Mouse (Mus musculus): ENCODE results near the gene Mfsd13b. TPM values are rescaled to one million over a fixed set of nuclear protein-coding genes. Genes with fewer than 3 reads are reported as not detected.
A peak's percentile ranks its signal among the peaks of the same experiment; 100 is the strongest.
"Not testable (repeated sequence)": the region's sequence is repeated elsewhere in the genome, so short reads cannot be mapped to it uniquely, and the experiment has no call there.

Gene Mfsd13b
- 0.15 and 0.60 TPM in 2 replicates for polyA plus RNA-seq (2015; fragmentation: Nextera tagmentation; extraction: Ambion mirVana)

GRCm38 (mm10) chr7:120982200-120982841 is at the start of gene Mfsd13b, which contains the start of gene Cdr2:
TSS of gene Mfsd13b (plus strand) at chr7:120982509.
TSS of gene Cdr2 (minus strand) at chr7:120982312.
- Histone ChIP-seq H3K9me3 (no peaks in the 10 kb centered on the region), H3K9ac (peak within 1 kb of the TSS; percentile 81), H3K4me2 (replicated peaks) (peak within 1 kb of the TSS; percentile 90), H3K27ac (peak within 1 kb of the TSS; percentile 74), H3K4me3 (replicated peaks) (peak within 1 kb of the TSS; percentile 86), H3K27me3 (replicated peaks) (no peaks in the 10 kb centered on the region), H3K4me1 (replicated peaks) (peaks cover 13% of the 10 kb centered on the region; the same call in 1 of the 2 replicates), H3K36me3 (no peaks in the 10 kb centered on the region)
- under 1% methylated on average over 46 of the region's 46 CpGs for WGBS
- ATAC-seq, result peak; percentile 97

DNA sequence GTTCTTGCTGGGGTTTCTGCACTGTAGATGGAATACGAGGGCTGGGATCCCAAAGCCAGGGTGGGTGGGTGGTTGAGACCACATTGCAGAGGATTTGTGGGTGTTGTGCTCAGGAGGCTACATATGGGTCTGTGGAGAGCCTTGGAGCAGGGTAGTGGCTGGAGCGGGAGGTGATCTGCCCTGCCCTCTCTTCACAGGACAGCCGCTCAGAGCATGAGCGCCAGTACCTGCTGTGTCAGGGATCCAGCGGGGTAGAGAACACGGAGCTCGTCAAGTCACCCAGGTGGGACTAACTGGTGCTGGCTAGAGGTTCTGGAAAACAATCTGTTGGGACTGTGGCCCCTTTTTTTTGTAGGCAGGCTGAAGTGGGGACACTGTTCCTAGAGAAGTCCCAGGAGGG is 49.2 kb upstream of the Mfsd13b start:
- ATAC-seq, result no peak
- Histone ChIP-seq H3K4me3 (replicated peaks) (no peak overlapping the region), H3K9ac (no peak overlapping the region), H3K27me3 (replicated peaks) (no peaks in the 10 kb centered on the region), H3K27ac (no peak overlapping the region), H3K9me3 (no peaks in the 10 kb centered on the region), H3K4me1 (replicated peaks) (no peaks in the 10 kb centered on the region), H3K4me2 (replicated peaks) (no peak overlapping the region), H3K36me3 (peaks cover 61% of the 10 kb centered on the region)
- 88% methylated on average over 7 of the region's 7 CpGs for WGBS

DNA sequence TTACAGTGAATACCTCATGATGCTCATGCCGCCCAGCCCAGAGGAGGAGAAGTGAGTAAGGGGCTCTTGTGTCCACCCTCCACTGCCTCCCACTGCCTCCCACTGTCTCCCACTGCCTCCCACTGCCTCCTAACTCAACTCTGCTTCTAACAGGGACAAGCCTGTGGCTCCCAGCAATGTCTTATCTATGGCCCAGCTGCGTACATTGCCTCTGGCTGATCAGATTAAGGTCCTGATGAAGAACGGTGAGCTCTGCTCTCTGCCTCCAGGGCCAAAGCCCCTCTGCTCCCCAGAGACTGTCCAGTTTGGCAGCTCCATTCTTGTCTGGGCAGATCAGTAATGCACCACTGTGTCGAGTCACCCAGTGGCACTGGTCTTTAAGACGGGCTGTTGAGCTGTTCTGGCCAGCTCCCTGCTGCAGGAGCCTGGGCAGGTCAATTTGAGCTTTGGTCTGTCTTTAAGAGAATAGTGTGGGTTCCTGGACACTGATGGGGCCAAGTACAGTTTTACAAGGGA is 48.6 kb upstream of the Mfsd13b start:
- Histone ChIP-seq H3K4me2 (replicated peaks) (no peak overlapping the region), H3K36me3 (peaks cover 61% of the 10 kb centered on the region), H3K9ac (no peak overlapping the region), H3K27me3 (replicated peaks) (no peaks in the 10 kb centered on the region), H3K4me3 (replicated peaks) (no peak overlapping the region), H3K4me1 (replicated peaks) (no peaks in the 10 kb centered on the region), H3K9me3 (no peaks in the 10 kb centered on the region), H3K27ac (no peak overlapping the region)
- 85% methylated on average over 5 of the region's 5 CpGs for WGBS
- 0 out of 2 replicates have a peak, but pooled peaks have one; percentile 24 for ATAC-seq

DNA sequence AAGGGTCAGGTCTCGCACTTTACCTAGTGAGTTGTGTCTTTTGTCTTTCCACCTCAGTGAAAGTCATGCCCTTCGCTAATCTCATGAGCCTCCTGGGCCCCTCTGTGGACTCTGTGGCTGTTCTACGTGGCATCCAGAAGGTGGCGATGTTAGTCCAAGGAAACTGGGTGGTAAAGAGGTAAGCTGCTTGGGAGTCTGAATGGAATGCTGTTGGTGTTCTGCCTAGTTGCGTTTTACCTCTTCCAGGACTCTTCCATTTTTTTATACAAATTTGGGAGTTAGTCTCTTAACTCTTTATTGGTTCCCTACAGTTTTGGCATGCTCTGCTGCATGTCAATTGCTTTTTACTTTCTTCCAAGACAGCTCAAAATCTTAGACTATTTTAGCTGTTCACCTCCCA is 47.6 kb upstream of the Mfsd13b start:
- Histone ChIP-seq H3K4me1 (replicated peaks) (no peaks in the 10 kb centered on the region), H3K27ac (no peak overlapping the region), H3K4me2 (replicated peaks) (no peak overlapping the region), H3K27me3 (replicated peaks) (no peaks in the 10 kb centered on the region), H3K9ac (no peak overlapping the region), H3K9me3 (no peaks in the 10 kb centered on the region), H3K36me3 (peaks cover 63% of the 10 kb centered on the region), H3K4me3 (replicated peaks) (no peak overlapping the region)
- 0 out of 2 replicates have a peak, but pooled peaks have one; percentile 66 for ATAC-seq
- 36% methylated on average over 5 of the region's 5 CpGs for WGBS

- 86% methylated on average over 4 of the region's 4 CpGs for WGBS
- H3K36me3 ChIP-seq, result peaks cover 68% of the 10 kb centered on the region
- no peaks in the 10 kb centered on the region for H3K9me3 ChIP-seq
- no peak overlapping the region for H3K4me3 ChIP-seq (replicated peaks)
- no peak for ATAC-seq
- H3K4me2 ChIP-seq (replicated peaks), result no peak overlapping the region
- H3K9ac ChIP-seq, result no peak overlapping the region
- no peaks in the 10 kb centered on the region for H3K27me3 ChIP-seq (replicated peaks)
- no peak overlapping the region for H3K27ac ChIP-seq
- H3K4me1 ChIP-seq (replicated peaks), result no peaks in the 10 kb centered on the region
Observed at GRCm38 (mm10) chr7:120936522-120936921, 45.8 kb upstream of the Mfsd13b start.

DNA sequence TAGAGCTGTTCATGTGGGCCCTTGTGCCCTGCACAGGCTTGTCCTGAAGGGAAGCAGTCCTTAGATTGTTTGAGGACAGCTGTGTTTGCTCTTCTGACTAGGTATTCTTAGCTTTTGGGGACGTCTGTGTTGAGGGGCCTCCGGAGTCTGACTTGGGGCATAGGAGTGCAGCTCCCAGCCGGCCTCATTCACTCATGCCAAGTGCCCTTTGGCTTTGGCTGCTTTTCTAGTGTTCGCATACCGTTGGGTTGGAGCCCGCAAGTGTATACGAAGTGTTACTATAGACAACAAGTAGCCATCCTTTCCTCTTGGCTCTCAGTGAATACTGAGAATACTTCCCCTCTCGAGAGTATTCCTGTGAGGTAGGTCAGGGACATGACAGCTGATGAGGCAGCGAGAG is 44.1 kb upstream of the Mfsd13b start:
- H3K4me2 ChIP-seq (replicated peaks), result no peak overlapping the region
- no peak overlapping the region for H3K4me3 ChIP-seq (replicated peaks)
- H3K4me1 ChIP-seq (replicated peaks), result no peaks in the 10 kb centered on the region
- peaks cover 67% of the 10 kb centered on the region for H3K36me3 ChIP-seq
- no peak for ATAC-seq
- H3K9ac ChIP-seq, result no peak overlapping the region
- H3K27ac ChIP-seq, result no peak overlapping the region
- no peaks in the 10 kb centered on the region for H3K9me3 ChIP-seq
- no peaks in the 10 kb centered on the region for H3K27me3 ChIP-seq (replicated peaks)
- 79% methylated on average over 9 of the region's 9 CpGs for WGBS

DNA sequence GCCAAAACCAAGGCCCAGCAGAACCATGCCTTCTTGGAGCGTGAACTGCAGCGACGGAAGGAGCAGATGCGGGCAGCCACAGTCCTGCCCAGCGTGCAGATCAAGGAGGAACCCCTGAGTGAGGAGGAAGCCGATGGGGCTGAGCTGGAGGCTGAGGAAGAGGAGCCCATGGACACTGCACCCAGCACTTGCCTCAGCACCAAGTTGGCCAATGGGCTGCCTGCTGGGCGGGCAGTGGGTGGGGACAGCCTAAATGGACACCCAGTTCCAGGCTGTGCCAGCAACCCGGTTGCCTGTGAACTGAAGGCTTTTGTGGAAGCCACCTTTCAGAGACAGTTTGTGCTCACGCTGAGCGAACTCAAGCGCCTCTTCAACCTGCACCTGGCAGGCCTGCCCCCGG is 42.0 kb upstream of the Mfsd13b start:
- Histone ChIP-seq H3K4me2 (replicated peaks) (no peak overlapping the region), H3K4me3 (replicated peaks) (no peak overlapping the region), H3K27me3 (replicated peaks) (no peaks in the 10 kb centered on the region), H3K9ac (no peak overlapping the region), H3K9me3 (no peaks in the 10 kb centered on the region), H3K27ac (no peak overlapping the region), H3K36me3 (peaks cover 66% of the 10 kb centered on the region), H3K4me1 (replicated peaks) (no peaks in the 10 kb centered on the region)
- ATAC-seq, result 0 out of 2 replicates have a peak, but pooled peaks have one; percentile 29
- 91% methylated on average over 12 of the region's 12 CpGs for WGBS

GRCm38 (mm10) chr7:120941214-120941613 is 41.1 kb upstream of the Mfsd13b start:
- no peak overlapping the region for H3K4me2 ChIP-seq (replicated peaks)
- H3K36me3 ChIP-seq, result peaks cover 66% of the 10 kb centered on the region
- ATAC-seq, result no peak
- H3K27me3 ChIP-seq (replicated peaks), result no peaks in the 10 kb centered on the region
- no peaks in the 10 kb centered on the region for H3K9me3 ChIP-seq
- 91% methylated on average over 6 of the region's 6 CpGs for WGBS
- H3K9ac ChIP-seq, result no peak overlapping the region
- no peaks in the 10 kb centered on the region for H3K4me1 ChIP-seq (replicated peaks)
- H3K4me3 ChIP-seq (replicated peaks), result no peak overlapping the region
- H3K27ac ChIP-seq, result no peak overlapping the region

GRCm38 (mm10) chr7:120942506-120942905 is 39.8 kb upstream of the Mfsd13b start:
- no peak for ATAC-seq
- Histone ChIP-seq H3K4me1 (replicated peaks) (no peaks in the 10 kb centered on the region), H3K9me3 (no peaks in the 10 kb centered on the region), H3K36me3 (peaks cover 56% of the 10 kb centered on the region), H3K4me3 (replicated peaks) (no peak overlapping the region), H3K9ac (no peak overlapping the region), H3K4me2 (replicated peaks) (no peak overlapping the region), H3K27ac (no peak overlapping the region), H3K27me3 (replicated peaks) (no peaks in the 10 kb centered on the region)
- WGBS, result 81% methylated on average over 1 of the region's 1 CpGs

DNA sequence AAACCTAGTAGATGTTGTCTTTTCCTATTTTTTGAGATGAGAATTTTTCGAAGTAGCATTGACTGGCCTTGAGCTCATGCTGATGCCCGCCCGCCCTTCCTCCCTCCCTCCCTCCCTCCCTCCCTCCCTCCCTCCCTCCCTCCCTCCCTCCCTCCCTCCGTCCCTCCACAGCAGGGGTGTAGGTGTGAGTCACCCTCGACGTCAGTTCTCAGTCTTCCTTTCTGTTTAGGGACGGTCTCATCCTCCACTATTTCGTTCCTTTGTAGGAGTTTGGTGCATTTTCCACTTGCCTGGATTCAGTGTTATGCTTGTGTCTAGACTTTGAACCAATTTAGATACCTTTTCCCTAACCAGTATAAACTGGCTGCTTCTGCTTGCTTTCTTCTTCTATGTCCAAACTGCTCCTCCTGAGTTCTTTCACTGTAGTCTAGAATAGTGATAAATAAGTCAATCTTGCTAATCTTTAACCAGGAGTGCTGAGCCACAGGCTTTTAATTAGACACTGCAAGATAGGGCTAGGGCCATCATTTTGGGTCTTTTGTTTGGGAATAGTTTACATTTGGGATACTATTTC is 38.3 kb upstream of the Mfsd13b start:
- H3K27me3 ChIP-seq (replicated peaks), result no peaks in the 10 kb centered on the region
- 49% methylated on average over 7 of the region's 8 CpGs for WGBS
- no peaks in the 10 kb centered on the region for H3K9me3 ChIP-seq
- no peaks in the 10 kb centered on the region for H3K4me1 ChIP-seq (replicated peaks)
- H3K36me3 ChIP-seq, result peaks cover 48% of the 10 kb centered on the region
- peak; percentile 56 for ATAC-seq
- H3K27ac ChIP-seq, result no peak overlapping the region
- H3K4me2 ChIP-seq (replicated peaks), result no peak overlapping the region
- H3K9ac ChIP-seq, result no peak overlapping the region
- H3K4me3 ChIP-seq (replicated peaks), result no peak overlapping the region

DNA sequence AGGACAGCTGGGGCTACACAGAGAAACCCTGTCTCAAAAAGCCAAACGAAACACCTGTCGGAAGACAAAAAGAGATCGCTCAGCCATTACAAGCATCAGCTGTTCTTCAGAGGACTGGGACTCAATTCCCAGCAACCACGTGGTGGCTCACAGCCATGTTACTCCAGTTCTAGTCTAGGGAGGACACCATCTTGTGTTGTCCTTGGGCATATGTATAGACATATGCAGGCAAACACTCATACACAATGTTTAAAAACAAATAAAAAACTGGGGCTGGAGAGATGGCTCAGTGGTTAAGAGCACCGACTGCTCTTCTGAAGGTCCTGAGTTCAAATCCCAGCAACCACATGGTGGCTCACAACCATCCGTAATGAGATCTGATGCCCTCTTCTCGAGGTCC is 28.7 kb upstream of the Mfsd13b start:
- not testable (repeated sequence) for ATAC-seq; H3K9ac ChIP-seq; H3K4me3 ChIP-seq (replicated peaks); H3K4me1 ChIP-seq (replicated peaks); H3K4me2 ChIP-seq (replicated peaks); H3K27ac ChIP-seq; H3K9me3 ChIP-seq; H3K27me3 ChIP-seq (replicated peaks)
- 85% methylated on average over 7 of the region's 7 CpGs for WGBS
- H3K36me3 ChIP-seq, result peaks cover 14% of the 10 kb centered on the region

GRCm38 (mm10) chr7:120960116-120960515 is 22.2 kb upstream of the Mfsd13b start:
- ATAC-seq, result no peak
- Histone ChIP-seq H3K4me1 (replicated peaks) (peaks cover 3% of the 10 kb centered on the region; the same call in 1 of the 2 replicates), H3K4me2 (replicated peaks) (no peak overlapping the region), H3K36me3 (peaks cover 19% of the 10 kb centered on the region), H3K9ac (no peak overlapping the region), H3K27ac (no peak overlapping the region), H3K27me3 (replicated peaks) (no peaks in the 10 kb centered on the region), H3K4me3 (replicated peaks) (no peak overlapping the region), H3K9me3 (no peaks in the 10 kb centered on the region)
- 92% methylated on average over 2 of the region's 2 CpGs for WGBS
